Mouse (Mus musculus): ENCODE results near the gene Pard3.

DNA sequence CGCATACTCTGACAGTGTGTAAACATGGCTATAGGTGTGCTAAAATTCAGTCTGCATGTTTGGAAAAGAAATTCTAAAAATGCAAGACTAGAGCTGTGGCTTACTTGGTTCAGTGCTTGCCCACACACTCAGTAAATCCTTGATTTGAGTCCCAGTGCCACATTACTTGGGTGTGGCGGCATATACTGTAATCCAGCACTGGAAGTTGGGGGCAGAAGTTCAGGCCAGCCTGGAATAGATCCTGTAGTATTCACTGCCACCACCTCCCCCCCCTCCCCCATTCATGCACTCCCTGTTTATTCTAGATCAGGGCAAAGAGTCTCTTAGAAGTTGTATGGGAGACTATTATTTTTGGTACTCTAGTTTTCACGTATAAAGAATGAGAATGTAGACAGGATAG lies 52.1 kb downstream of the Pard3 start:
- TF ChIP-seq POLR2A (IDR thresholded peaks at IDR 0.05; ENCODE audit: borderline replicate concordance, extremely low read depth, low read depth, low read length) (no peak), CTCF (IDR thresholded peaks at IDR 0.05; ENCODE audit: insufficient read depth, low read length) (no peak)

Data from lung, adult 2 months (tissue).